Mouse (Mus musculus) gastrocnemius, postnatal 10 days (tissue): ENCODE measurements around the gene B230217C12Rik. TPM values are rescaled to one million over a fixed set of nuclear protein-coding genes. Genes with fewer than 3 reads are reported as not detected.

ENCODE experiments used
- DNase-seq: peaks from one replicate; pipeline ENCODE4 v3.0.0; 2021; ENCODE audit warnings: mixed read lengths
- total RNA-seq, 2 experiments: library from RNA; stranded (reverse); gene quantifications; 2 replicates each; pipeline ENCODE4 v1.2.3; 2021

The B230217C12Rik gene
- total RNA-seq, 2 experiments from 2014 or later: 0.95 to 1.1 TPM

DNA sequence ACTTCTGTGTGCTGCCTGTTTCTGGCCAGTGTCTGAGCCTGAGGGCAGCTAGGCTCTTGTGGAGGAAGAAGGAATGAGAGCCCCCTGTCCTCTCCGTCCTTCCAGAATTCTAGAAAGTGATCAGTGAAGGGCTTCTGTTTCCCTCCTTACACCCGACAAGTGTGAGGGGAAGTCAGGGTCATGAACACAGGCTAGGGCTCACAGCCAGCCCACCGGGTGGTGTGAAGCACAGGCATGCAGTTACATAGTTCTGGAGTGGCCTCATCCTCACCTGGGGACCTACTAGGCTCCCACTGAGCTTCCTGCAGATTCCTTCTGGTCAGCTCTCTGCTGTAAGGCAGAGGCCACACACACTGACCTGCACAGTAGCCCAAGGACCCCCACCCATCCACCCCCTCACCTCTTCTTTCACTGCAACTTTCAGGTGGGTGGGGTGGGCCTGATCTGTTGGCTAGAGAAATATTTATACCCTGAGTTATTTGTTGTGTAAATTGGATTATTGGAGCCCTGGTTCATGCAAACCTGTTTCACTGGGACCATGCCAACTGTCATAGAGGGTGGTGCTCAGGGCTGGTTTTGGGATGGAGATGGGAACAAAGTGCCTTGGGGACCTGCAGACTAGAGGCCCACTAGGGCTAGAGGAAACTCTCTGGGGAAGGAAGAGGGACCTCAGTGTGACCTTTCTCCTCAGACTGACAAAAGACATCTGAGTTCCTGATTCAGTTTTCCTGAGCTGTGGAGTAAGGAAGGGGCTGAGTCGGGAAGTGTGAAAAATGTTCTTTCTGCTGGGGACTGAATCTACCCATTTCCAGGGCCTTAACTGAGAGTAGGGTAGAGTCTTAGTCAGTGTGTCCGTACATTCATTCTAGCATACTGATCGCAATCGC lies 31.1 kb upstream of the B230217C12Rik start:
- no peak for DNase-seq

DNA sequence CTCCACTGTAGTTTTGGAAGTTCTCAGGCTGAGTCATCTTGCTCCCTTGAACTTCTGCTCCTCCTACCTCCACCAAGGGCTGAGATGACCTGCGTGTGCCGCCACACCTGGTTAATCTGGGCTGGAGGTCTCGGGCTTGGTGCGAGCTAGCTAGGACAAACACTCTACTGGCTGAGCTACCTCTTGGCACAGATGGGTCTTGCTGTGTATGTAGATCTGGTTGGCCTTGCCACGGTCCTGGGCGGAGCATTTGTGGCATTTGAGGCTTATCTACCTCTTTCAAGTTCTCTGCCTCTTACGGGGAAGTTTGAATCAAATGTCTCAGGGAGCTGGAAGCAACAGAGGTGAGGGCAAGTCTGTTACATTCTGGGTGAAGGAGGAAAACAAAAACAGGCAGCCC lies 30.2 kb upstream of the B230217C12Rik start:
- no peak for DNase-seq

- DNase-seq: no peak
Observed at GRCm38 (mm10) chr11:97810970-97811369, 29.6 kb upstream of the B230217C12Rik start.

DNA sequence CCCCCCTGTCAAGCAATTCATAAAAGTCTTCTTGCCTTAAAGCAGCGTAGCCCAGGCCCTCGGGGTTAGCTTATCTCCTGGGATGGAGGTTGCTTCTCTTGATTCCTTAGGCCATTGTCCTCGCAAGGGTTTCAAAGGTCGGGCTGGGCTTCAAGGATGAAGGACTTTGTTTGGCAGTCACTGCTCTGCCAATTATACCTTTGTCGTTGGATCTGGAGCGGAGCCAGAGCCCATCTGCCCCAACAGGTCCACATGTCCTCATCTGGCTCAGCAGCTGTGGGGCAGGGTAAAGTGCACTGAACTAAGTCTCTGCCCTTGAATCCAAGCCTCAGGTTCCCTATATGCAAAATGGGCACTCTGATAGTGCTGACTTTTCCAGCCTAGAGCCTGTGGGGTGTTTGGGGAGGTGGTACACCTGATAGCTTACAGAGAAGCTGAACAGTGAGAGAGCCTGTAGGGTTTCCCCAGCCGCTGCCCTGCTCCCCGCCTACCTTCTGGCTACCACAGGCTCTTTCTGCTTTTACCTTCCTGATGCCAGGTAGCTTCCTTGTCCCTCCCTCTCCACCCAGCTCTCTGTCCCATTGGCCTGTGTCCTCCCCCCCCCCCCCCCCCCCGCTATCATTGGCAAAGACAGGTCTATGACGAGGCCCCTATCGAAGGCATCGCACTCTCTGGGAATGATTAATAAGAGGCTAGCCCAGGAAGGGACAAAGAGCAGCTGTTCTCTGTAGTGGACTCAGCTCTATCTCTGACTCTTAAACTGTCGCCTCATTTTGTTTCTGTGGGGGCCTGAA lies 28.8 kb upstream of the B230217C12Rik start:
- DNase-seq: no peak

DNA sequence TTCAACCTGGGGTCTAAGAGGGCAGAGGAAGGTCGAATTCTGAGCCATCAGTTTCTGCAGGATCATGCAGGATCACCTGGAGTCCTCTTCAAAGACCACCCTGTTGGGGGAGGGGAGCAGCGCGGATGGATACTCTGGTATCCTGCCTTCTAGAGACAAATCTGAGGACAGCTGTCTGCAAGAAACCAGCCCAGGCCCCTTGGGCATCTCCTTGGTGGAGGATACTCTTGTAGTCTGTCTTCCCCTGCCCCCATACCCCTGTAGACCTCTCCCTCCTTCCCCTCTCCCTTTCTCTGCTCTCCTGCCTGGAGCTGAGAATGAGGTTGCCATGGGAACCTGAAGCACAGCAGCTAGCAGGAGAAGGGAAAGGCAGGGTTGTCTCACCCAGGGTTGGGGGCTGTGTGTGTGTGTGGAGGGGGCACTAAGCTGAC lies 28.1 kb upstream of the B230217C12Rik start:
- DNase-seq: no peak

GRCm38 (mm10) chr11:97813085-97813484 lies 27.5 kb upstream of the B230217C12Rik start:
- DNase-seq: no peak

DNA sequence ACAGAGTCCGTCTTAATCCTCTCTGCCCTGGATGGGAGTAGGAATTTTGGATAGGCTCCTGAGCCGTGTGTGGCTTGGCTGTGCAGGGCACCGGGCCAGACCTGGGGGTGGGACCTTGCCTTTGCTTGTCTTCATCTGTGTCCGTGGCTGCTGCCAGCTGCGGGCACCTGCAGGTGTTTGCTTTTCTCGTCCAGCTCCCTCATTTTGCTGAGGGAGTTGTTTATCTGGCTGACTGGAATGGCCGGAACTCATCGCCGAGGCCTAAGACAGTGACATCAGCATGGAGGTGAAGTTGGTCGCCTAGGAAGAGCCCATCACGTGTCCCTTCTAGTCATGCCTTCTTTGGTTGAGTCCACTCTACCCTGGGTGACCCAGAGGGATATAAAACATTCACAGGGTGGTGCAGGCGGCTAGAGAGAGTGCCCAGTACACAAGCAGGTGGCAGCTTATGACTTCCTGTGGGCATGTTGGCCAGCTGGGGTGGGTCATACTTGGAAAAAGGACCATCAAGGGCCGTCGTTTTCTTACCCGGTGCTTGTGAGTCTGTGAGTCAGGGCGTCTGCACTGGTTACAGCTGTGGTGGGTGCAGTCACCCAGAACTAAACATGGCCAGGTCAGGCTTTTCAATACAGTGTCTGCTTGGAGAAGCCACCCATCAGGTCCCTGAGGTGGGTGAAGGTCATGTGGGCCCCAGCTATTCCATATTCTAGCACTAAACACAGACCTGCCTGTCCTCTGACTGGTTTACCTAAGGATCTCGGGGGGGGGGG lies 26.6 kb upstream of the B230217C12Rik start:
- DNase-seq: no peak

DNA sequence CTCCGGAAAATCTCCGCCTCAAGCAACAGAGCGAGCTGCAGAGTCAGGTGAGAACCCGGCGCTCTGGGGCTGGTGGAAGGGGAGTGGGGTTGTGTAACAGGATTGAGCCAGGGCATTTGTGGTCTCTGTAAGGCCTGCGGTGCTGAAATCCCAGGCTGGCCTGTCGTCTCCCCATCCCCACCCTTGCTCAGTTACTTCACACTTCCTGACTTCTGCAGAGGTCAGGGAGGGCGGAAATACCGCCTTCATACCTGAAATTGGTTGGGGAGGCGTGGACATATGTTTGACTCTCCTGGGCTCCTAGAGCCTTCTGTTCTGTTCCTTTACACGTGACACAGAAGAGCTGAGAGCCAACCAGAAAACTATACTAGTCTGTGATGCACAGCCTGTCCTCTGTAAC lies 24.8 kb upstream of the B230217C12Rik start:
- DNase-seq: no peak

- no peak for DNase-seq
Observed at GRCm38 (mm10) chr11:97816176-97816575, 24.4 kb upstream of the B230217C12Rik start.

GRCm38 (mm10) chr11:97816916-97817315 lies 23.7 kb upstream of the B230217C12Rik start:
- no peak for DNase-seq

- no peak for DNase-seq
Observed at GRCm38 (mm10) chr11:97817379-97817778, 23.2 kb upstream of the B230217C12Rik start.

- DNase-seq: no peak
Observed at GRCm38 (mm10) chr11:97818003-97818402, 22.6 kb upstream of the B230217C12Rik start.

DNA sequence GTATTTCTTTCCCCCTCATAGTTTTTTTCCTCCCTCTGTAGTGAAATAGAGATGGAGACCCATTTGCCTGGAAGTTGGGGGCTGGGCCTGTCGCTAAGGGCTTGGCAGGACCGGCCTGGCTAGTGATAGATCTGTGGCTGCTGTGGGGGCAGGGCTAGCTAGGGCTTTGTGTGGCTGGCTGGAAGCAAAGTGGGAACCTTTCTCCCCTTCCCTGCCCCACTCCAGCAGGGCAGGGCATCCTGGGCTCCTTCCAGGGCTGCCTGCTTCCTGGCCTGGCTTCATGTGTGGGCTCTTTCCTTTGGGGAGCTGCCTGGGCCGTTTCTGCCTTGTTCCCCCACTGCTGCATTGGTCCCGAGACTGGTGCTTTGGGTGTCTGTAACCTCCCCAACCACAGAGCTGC lies 22.0 kb upstream of the B230217C12Rik start:
- peak; percentile 47 for DNase-seq

- no peak for DNase-seq
Observed at GRCm38 (mm10) chr11:97819102-97819501, 21.5 kb upstream of the B230217C12Rik start.

DNA sequence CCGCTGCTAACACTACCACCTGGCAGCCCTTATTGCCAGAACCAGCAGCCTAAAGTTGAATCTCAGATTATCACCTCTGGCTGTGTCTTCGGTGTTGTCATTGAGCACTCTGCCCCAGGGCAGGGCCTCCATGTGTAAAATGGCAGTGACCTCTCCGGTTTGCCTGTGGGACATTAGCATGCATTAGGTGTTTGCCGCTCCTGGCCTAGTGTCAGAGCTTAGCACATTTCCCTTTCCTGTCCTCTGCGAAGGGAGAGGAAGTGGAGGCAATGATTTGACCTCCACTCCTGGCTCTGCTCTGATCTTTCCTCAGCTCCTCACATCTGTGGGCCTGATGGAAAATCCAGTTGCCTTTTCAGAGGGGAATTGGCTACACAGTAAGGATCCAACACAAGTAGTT lies 20.7 kb upstream of the B230217C12Rik start:
- DNase-seq: no peak

GRCm38 (mm10) chr11:97820840-97821239 lies 19.7 kb upstream of the B230217C12Rik start:
- peak; percentile 72 for DNase-seq

DNA sequence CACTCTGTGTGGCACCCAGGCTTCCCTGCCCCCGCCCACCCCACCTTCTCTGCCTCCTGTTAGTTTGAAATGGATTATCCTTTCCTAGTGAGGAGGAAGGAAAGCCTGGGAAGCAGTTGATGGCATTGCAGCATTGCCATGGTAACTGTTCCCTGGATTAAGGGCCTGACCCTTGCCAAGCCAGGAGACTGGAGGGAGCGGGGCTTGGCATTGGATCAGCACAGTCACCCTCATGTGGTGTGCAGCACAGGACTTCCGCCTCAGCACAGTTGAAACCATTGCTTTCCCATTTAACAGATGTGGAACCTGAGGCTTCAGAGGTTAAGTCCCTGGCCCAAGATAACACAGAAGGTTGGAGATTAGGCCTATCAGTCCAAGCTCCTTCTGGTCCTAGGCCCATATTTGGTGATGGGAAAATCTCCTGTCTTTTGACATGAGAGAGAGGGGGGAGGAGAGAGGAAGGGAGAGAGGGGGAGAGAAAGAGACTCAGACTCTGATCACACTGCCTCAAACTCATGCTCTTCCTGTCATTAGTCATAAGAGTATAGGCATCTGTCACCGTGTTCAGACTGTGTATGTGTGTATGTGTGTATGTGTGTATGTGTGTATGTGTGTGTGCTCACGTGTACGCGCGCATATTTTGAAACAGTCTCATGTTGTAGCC lies 19.0 kb upstream of the B230217C12Rik start:
- DNase-seq: no peak

DNA sequence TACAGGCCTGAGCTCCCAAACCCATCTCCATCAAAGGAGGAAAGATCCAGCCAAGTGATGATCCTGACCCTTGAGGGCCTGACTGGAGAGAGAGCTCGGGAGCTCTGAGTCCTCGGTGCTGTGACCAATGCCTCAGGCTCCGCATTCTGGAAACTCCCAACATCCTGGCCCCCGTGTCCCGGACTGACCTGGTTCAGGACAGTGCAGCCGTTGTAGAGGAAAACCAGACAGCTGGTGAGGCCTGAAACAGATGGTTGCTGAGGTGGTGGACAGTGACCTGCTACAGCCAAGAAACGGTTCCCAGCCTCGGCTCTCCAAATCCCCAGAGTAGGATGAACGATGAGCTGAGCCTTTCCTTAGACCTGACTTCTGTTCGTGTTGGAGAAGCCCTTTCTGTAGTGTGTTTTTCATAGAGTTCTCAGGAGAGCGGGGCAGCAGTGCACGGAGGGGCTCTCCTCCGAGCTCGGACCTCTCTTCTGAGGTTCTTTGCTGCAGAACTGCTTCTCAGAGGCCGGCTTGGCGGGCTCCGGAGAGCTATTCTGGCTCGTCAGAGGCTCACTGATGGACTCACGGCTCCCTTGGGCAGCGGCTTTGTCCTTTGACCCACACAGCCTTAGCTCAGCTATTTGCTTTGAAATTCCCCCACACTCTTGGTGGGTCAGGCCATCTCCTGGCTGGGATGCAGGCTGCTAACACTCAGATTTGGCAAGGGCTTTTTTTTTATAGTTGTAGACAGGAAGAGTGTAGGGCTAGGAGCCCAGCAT lies 17.6 kb upstream of the B230217C12Rik start:
- DNase-seq: peak; percentile 59

DNA sequence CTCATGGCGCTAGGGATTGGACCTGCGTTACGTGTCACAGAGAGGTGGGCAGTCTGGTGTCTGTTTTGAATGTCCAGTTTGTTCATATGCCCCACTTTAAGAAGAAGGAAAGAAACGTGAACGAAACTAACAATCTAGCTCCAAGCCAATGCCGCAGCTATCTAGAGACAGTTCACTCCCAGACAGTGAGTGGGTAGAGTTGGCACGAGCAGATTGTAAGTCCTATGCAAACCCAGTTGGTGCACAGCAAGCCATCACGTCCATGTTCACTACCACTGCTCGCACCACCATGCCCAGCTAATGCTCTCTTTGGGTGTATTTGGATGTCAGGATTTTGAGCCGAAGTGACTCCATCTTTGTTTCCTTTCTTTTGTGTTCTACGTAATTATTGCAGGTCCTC lies 16.4 kb upstream of the B230217C12Rik start:
- no peak for DNase-seq

GRCm38 (mm10) chr11:97824895-97825294 lies 15.7 kb upstream of the B230217C12Rik start:
- DNase-seq: no peak

GRCm38 (mm10) chr11:97825295-97825694 lies 15.3 kb upstream of the B230217C12Rik start:
- no peak for DNase-seq
